In genomic region chr12:84032854-84033253, GRCm38 (mm10) we compare ENCODE assay signal across 25 mouse cellular contexts. TPM values are rescaled to one million over a fixed set of nuclear protein-coding genes. Genes with fewer than 3 reads are reported as not detected.
DNase-seq lines count a peak whose midpoint lies in the region; ATAC-seq and TF ChIP-seq lines count a peak whose summit lies in the region.
"Had no signal": no experiment of that assay in that cellular context is flagged by ENCODE, and none has a peak within 500 bp of the region (broad histone marks: within the 10 kb centered on the region; RNA-seq: fewer than 3 reads in every experiment).

No protein-coding gene starts in this region.

- no peak for ATAC-seq in kidney, embryonic 16.5 days (ENCODE audit: low FRiP score, low TSS enrichment)
- ATAC-seq in liver, embryonic 14.5 days (ENCODE audit: insufficient read depth) = peak; percentile 26; the same call in 1 of the 2 replicates
- no peak for ATAC-seq in liver, embryonic 12.5 days
- ATAC-seq in liver, embryonic 16.5 days (ENCODE audit: low read depth) = peak; percentile 69
- ATAC-seq in liver, postnatal 0 days = peak; percentile 90
- ATAC-seq: forebrain, embryonic 14.5 days; forebrain, embryonic 16.5 days had no signal

- no peak for TF ChIP-seq CTCF in liver, embryonic 14.5 days (IDR thresholded peaks at IDR 0.05; ENCODE audit: low read depth)
- no peak for TF ChIP-seq CTCF in liver, postnatal 0 days (IDR thresholded peaks at IDR 0.05; ENCODE audit: low read depth)

- H3K4me3 ChIP-seq in kidney, embryonic 16.5 days (ENCODE audit: low read length) = no peak overlapping the region
- no peak overlapping the region for H3K4me3 ChIP-seq in liver, embryonic 14.5 days (ENCODE audit: insufficient read depth in 1 of 2, low read depth in 2 of 2, low read length in 2 of 2)
- no peak overlapping the region for H3K4me3 ChIP-seq in liver, embryonic 12.5 days
- H3K4me3 ChIP-seq in liver, embryonic 16.5 days (ENCODE audit: low read depth, low read length) = no peak overlapping the region
- no peak overlapping the region for H3K4me3 ChIP-seq in liver, postnatal 0 days (ENCODE audit: low read depth, low read length)
- H3K4me3 ChIP-seq: embryonic facial prominence, embryonic 13.5 days; embryonic facial prominence, embryonic 15.5 days; erythroblast, embryonic 14.5 days; forebrain, embryonic 10.5 days; forebrain, embryonic 12.5 days had no signal

- no peak for TF ChIP-seq EP300 in liver, embryonic 14.5 days (IDR thresholded peaks at IDR 0.05; ENCODE audit: low read depth)
- peak; percentile 90 for TF ChIP-seq EP300 in liver, postnatal 0 days (IDR thresholded peaks at IDR 0.05; ENCODE audit: low read depth)

- no peak overlapping the region for H3K27ac ChIP-seq in kidney, embryonic 16.5 days (ENCODE audit: low read length)
- no peak overlapping the region for H3K27ac ChIP-seq in liver, embryonic 14.5 days
- no peak overlapping the region for H3K27ac ChIP-seq in liver, embryonic 12.5 days
- no peak overlapping the region for H3K27ac ChIP-seq in liver, embryonic 16.5 days (ENCODE audit: low read length)
- no peak overlapping the region for H3K27ac ChIP-seq in liver, postnatal 0 days (ENCODE audit: low read depth)
- H3K27ac ChIP-seq: embryonic facial prominence, embryonic 13.5 days; embryonic facial prominence, embryonic 15.5 days; forebrain, embryonic 10.5 days; forebrain, embryonic 12.5 days had no signal

- H3K4me1 ChIP-seq in kidney, embryonic 16.5 days (ENCODE audit: insufficient read depth, low read length) = no peaks in the 10 kb centered on the region
- peaks cover 0 to 3% of the 10 kb centered on the region in 2 experiments; a peak in 2 of 4 replicates for H3K4me1 ChIP-seq in liver, embryonic 14.5 days (replicated peaks; ENCODE audit: control insufficient read depth in 2 of 2, insufficient read depth in 2 of 2, low read length in 1 of 2)
- peaks cover 2% of the 10 kb centered on the region; the same call in 1 of the 2 replicates for H3K4me1 ChIP-seq in liver, embryonic 12.5 days
- peaks cover 3% of the 10 kb centered on the region; the same call in 1 of the 2 replicates for H3K4me1 ChIP-seq in liver, embryonic 16.5 days (ENCODE audit: control insufficient read depth, low read depth, low read length)
- H3K4me1 ChIP-seq in liver, postnatal 0 days (ENCODE audit: insufficient read depth) = peaks cover 6% of the 10 kb centered on the region; the same call in 1 of the 2 replicates
- H3K4me1 ChIP-seq: embryonic facial prominence, embryonic 15.5 days; forebrain, embryonic 10.5 days; forebrain, embryonic 12.5 days had no signal

- no peaks in the 10 kb centered on the region for H3K36me3 ChIP-seq in kidney, embryonic 16.5 days (ENCODE audit: insufficient read depth, low read length)
- no peaks in the 10 kb centered on the region for H3K36me3 ChIP-seq in liver, embryonic 14.5 days (replicated peaks; ENCODE audit: control insufficient read depth, insufficient read depth, low read depth)
- H3K36me3 ChIP-seq in liver, embryonic 12.5 days = no peaks in the 10 kb centered on the region
- no peaks in the 10 kb centered on the region for H3K36me3 ChIP-seq in liver, embryonic 16.5 days (ENCODE audit: control insufficient read depth, insufficient read depth)
- no peaks in the 10 kb centered on the region for H3K36me3 ChIP-seq in liver, postnatal 0 days (replicated peaks; ENCODE audit: insufficient read depth, low read length)
- H3K36me3 ChIP-seq: embryonic facial prominence, embryonic 13.5 days; embryonic facial prominence, embryonic 15.5 days; forebrain, embryonic 10.5 days; forebrain, embryonic 12.5 days had no signal

- no peaks in the 10 kb centered on the region for H3K27me3 ChIP-seq in kidney, embryonic 16.5 days (ENCODE audit: insufficient read depth, low read length)
- peaks cover 2% of the 10 kb centered on the region for H3K27me3 ChIP-seq in liver, embryonic 14.5 days (ENCODE audit: control insufficient read depth, insufficient read depth, low read length)
- H3K27me3 ChIP-seq in liver, embryonic 12.5 days (replicated peaks) = peaks cover 6% of the 10 kb centered on the region
- H3K27me3 ChIP-seq in liver, embryonic 16.5 days (ENCODE audit: control insufficient read depth, insufficient read depth, low read depth, low read length) = peaks cover 2% of the 10 kb centered on the region; the same call in 1 of the 2 replicates
- no peaks in the 10 kb centered on the region for H3K27me3 ChIP-seq in liver, postnatal 0 days (ENCODE audit: insufficient read depth, low read length)
- H3K27me3 ChIP-seq: embryonic facial prominence, embryonic 13.5 days; embryonic facial prominence, embryonic 15.5 days had no signal

- no peaks in the 10 kb centered on the region for H3K9me3 ChIP-seq in kidney, embryonic 16.5 days (ENCODE audit: low read length)
- no peaks in the 10 kb centered on the region for H3K9me3 ChIP-seq in liver, embryonic 14.5 days (ENCODE audit: control insufficient read depth, low read length)
- H3K9me3 ChIP-seq in liver, embryonic 12.5 days (replicated peaks) = no peaks in the 10 kb centered on the region
- H3K9me3 ChIP-seq in liver, embryonic 16.5 days (replicated peaks; ENCODE audit: control insufficient read depth, low read length) = no peaks in the 10 kb centered on the region
- H3K9me3 ChIP-seq in liver, postnatal 0 days (ENCODE audit: low read length) = no peaks in the 10 kb centered on the region
- H3K9me3 ChIP-seq: embryonic facial prominence, embryonic 13.5 days; embryonic facial prominence, embryonic 15.5 days; forebrain, embryonic 10.5 days; forebrain, embryonic 12.5 days had no signal

- H3K9ac ChIP-seq in kidney, embryonic 16.5 days (replicated peaks; ENCODE audit: low read length) = no peak overlapping the region
- no peak overlapping the region for H3K9ac ChIP-seq in liver, embryonic 14.5 days (replicated peaks)
- no peak overlapping the region for H3K9ac ChIP-seq in liver, embryonic 12.5 days
- H3K9ac ChIP-seq in liver, embryonic 16.5 days (ENCODE audit: low read depth, low read length) = no peak overlapping the region
- H3K9ac ChIP-seq in liver, postnatal 0 days (replicated peaks) = no peak overlapping the region
- H3K9ac ChIP-seq: embryonic facial prominence, embryonic 13.5 days; embryonic facial prominence, embryonic 15.5 days; forebrain, embryonic 12.5 days had no signal

- no peak overlapping the region for H3K4me2 ChIP-seq in kidney, embryonic 16.5 days (replicated peaks; ENCODE audit: low read depth, low read length)
- no peak overlapping the region for H3K4me2 ChIP-seq in liver, embryonic 14.5 days (ENCODE audit: low read depth)
- no peak overlapping the region for H3K4me2 ChIP-seq in liver, embryonic 12.5 days
- no peak overlapping the region for H3K4me2 ChIP-seq in liver, embryonic 16.5 days (ENCODE audit: low read depth, low read length)
- H3K4me2 ChIP-seq in liver, postnatal 0 days (ENCODE audit: low read depth, low read length) = no peak overlapping the region
- H3K4me2 ChIP-seq: embryonic facial prominence, embryonic 13.5 days; embryonic facial prominence, embryonic 15.5 days; forebrain, embryonic 12.5 days had no signal

- peak; percentile 53 for DNase-seq in kidney, adult 9 months
- DNase-seq in liver, embryonic 14.5 days (ENCODE audit: low read depth in 3 of 3, low spot score in 3 of 3) = no peak
- peak; percentile 54 for DNase-seq in liver, postnatal 0 days
- DNase-seq in cerebellum, adult 9-11 months = no peak
- DNase-seq: adrenal gland, adult 8-10 months; adrenal gland, postnatal 14 days; adrenal gland, postnatal 36 days; cerebellum, adult 11-12 months; cerebellum, adult 2 months; cerebellum, adult 9-10 months; cerebellum, postnatal 14 days; cerebellum, postnatal 36 days; embryo, embryonic 11 days had no signal

- 87% methylated on average over 4 of the region's 4 CpGs for WGBS in kidney, embryonic 16.5 days
- 51% methylated on average over 4 of the region's 4 CpGs for WGBS in liver, embryonic 14.5 days (ENCODE audit: insufficient replicate concordance)
- WGBS in liver, embryonic 12.5 days (ENCODE audit: insufficient replicate concordance) = 67% methylated on average over 4 of the region's 4 CpGs
- WGBS in liver, embryonic 16.5 days (ENCODE audit: insufficient replicate concordance) = 53% methylated on average over 4 of the region's 4 CpGs
- WGBS in liver, postnatal 0 days (ENCODE audit: insufficient replicate concordance) = 53% methylated on average over 4 of the region's 4 CpGs

RNA-seq across cellular contexts. Expression of gene Acot4, which starts 5.3 kb away (rescaled TPM):
- 8.0 and 11.5 TPM in 2 replicates for polyA plus RNA-seq in kidney, embryonic 16.5 days (2015; fragmentation: Nextera tagmentation; extraction: Ambion mirVana)
- polyA plus RNA-seq in liver, embryonic 14.5 days (2012; rRNA removed) = 4.8 and 5.0 TPM in 2 replicates
- polyA plus RNA-seq in liver, embryonic 14.5 days (2014; fragmentation: Nextera tagmentation; extraction: Ambion mirVana) = 7.9 and 8.4 TPM in 2 replicates
- polyA plus RNA-seq in liver, embryonic 12.5 days (2016; fragmentation: Nextera tagmentation; extraction: Ambion mirVana) = 6.4 and 6.6 TPM in 2 replicates
- polyA plus RNA-seq in liver, embryonic 16.5 days (2015; fragmentation: Nextera tagmentation; extraction: Ambion mirVana) = 8.4 and 10.0 TPM in 2 replicates
- polyA plus RNA-seq in liver, postnatal 0 days (2015; fragmentation: Nextera tagmentation; extraction: Ambion mirVana) = 29.0 and 35.0 TPM in 2 replicates

RNA-seq across cellular contexts. Expression of gene Gm49366, which starts 5.9 kb away (rescaled TPM):
- not detected in 2 replicates for polyA plus RNA-seq in kidney, embryonic 16.5 days (2015; fragmentation: Nextera tagmentation; extraction: Ambion mirVana)
- polyA plus RNA-seq in liver, embryonic 14.5 days (2012; rRNA removed) = not detected in 2 replicates
- polyA plus RNA-seq in liver, embryonic 14.5 days (2014; fragmentation: Nextera tagmentation; extraction: Ambion mirVana) = not detected in 2 replicates
- not detected in 2 replicates for polyA plus RNA-seq in liver, embryonic 12.5 days (2016; fragmentation: Nextera tagmentation; extraction: Ambion mirVana)
- polyA plus RNA-seq in liver, embryonic 16.5 days (2015; fragmentation: Nextera tagmentation; extraction: Ambion mirVana) = not detected in 2 replicates
- not detected in 2 replicates for polyA plus RNA-seq in liver, postnatal 0 days (2015; fragmentation: Nextera tagmentation; extraction: Ambion mirVana)
- polyA plus RNA-seq: C2C12; cerebellum, adult 2 months; embryonic facial prominence, embryonic 11.5 days; embryonic facial prominence, embryonic 13.5 days; embryonic facial prominence, embryonic 15.5 days; erythroblast, embryonic 14.5 days; forebrain, embryonic 10.5 days; forebrain, embryonic 12.5 days; forebrain, embryonic 14.5 days; forebrain, embryonic 16.5 days had no signal

RNA-seq across cellular contexts. Expression of gene Acot3, which starts 19.1 kb away (rescaled TPM):
- polyA plus RNA-seq in kidney, embryonic 16.5 days (2015; fragmentation: Nextera tagmentation; extraction: Ambion mirVana) = 2.6 and 3.4 TPM in 2 replicates
- 2.0 and 2.6 TPM in 2 replicates for polyA plus RNA-seq in liver, embryonic 14.5 days (2012; rRNA removed)
- polyA plus RNA-seq in liver, embryonic 14.5 days (2014; fragmentation: Nextera tagmentation; extraction: Ambion mirVana) = 3.7 and 4.4 TPM in 2 replicates
- 2.9 and 3.6 TPM in 2 replicates for polyA plus RNA-seq in liver, embryonic 12.5 days (2016; fragmentation: Nextera tagmentation; extraction: Ambion mirVana)
- 6.3 and 6.7 TPM in 2 replicates for polyA plus RNA-seq in liver, embryonic 16.5 days (2015; fragmentation: Nextera tagmentation; extraction: Ambion mirVana)
- 37.2 and 43.0 TPM in 2 replicates for polyA plus RNA-seq in liver, postnatal 0 days (2015; fragmentation: Nextera tagmentation; extraction: Ambion mirVana)
- polyA plus RNA-seq: C2C12; embryonic facial prominence, embryonic 13.5 days; embryonic facial prominence, embryonic 15.5 days had no signal

RNA-seq across cellular contexts. Expression of gene Acot1, which starts 23.6 kb away (rescaled TPM):
- polyA plus RNA-seq in kidney, embryonic 16.5 days (2015; fragmentation: Nextera tagmentation; extraction: Ambion mirVana) = 69.0 and 69.8 TPM in 2 replicates
- 12.8 and 14.7 TPM in 2 replicates for polyA plus RNA-seq in liver, embryonic 14.5 days (2012; rRNA removed)
- 28.3 and 35.7 TPM in 2 replicates for polyA plus RNA-seq in liver, embryonic 14.5 days (2014; fragmentation: Nextera tagmentation; extraction: Ambion mirVana)
- 26.6 and 31.3 TPM in 2 replicates for polyA plus RNA-seq in liver, embryonic 12.5 days (2016; fragmentation: Nextera tagmentation; extraction: Ambion mirVana)
- 30.2 and 36.4 TPM in 2 replicates for polyA plus RNA-seq in liver, embryonic 16.5 days (2015; fragmentation: Nextera tagmentation; extraction: Ambion mirVana)
- 87.8 and 106 TPM in 2 replicates for polyA plus RNA-seq in liver, postnatal 0 days (2015; fragmentation: Nextera tagmentation; extraction: Ambion mirVana)

RNA-seq across cellular contexts. Expression of gene Acot5, which starts 36.3 kb away (rescaled TPM):
- not detected in 2 replicates for polyA plus RNA-seq in kidney, embryonic 16.5 days (2015; fragmentation: Nextera tagmentation; extraction: Ambion mirVana)
- not detected in 2 replicates for polyA plus RNA-seq in liver, embryonic 14.5 days (2012; rRNA removed)
- not detected in 2 replicates for polyA plus RNA-seq in liver, embryonic 14.5 days (2014; fragmentation: Nextera tagmentation; extraction: Ambion mirVana)
- polyA plus RNA-seq in liver, embryonic 12.5 days (2016; fragmentation: Nextera tagmentation; extraction: Ambion mirVana) = not detected in 2 replicates
- polyA plus RNA-seq in liver, embryonic 16.5 days (2015; fragmentation: Nextera tagmentation; extraction: Ambion mirVana) = not detected in 2 replicates
- 0.37 and 0.54 TPM in 2 replicates for polyA plus RNA-seq in liver, postnatal 0 days (2015; fragmentation: Nextera tagmentation; extraction: Ambion mirVana)
- polyA plus RNA-seq: C2C12; embryonic facial prominence, embryonic 11.5 days; erythroblast, embryonic 14.5 days; forebrain, embryonic 10.5 days; forebrain, embryonic 12.5 days; forebrain, embryonic 14.5 days had no signal

Comparison
In these comparisons a context has a peak if more than half of its experiments do, and no peak if none do; other contexts are left out.
1. DNase-seq: peak in kidney, adult 9 months (single experiment) and liver, postnatal 0 days (single experiment); none in liver, embryonic 14.5 days (0 of 3) and cerebellum, adult 9-11 months (single experiment).
2. ATAC-seq: peak in liver, embryonic 14.5 days (single experiment), liver, embryonic 16.5 days (single experiment) and liver, postnatal 0 days (single experiment); none in kidney, embryonic 16.5 days (single experiment) and liver, embryonic 12.5 days (single experiment).